Mouse (Mus musculus) G1E-ER4 (cell line): ENCODE measurements around the gene Paxip1. TPM values are rescaled to one million over a fixed set of nuclear protein-coding genes. Genes with fewer than 3 reads are reported as not detected.

ENCODE experiments used
- GATA1 ChIP-seq: IDR thresholded peaks from one replicate; pipeline ENCODE4 v1.8.0; 2012; ENCODE audit warnings: low read length, inconsistent platforms
- polyA plus RNA-seq: library from polyadenylated mRNA; stranded (reverse); fragments of >175 nt; gene quantifications from 2 replicates; pipeline ENCODE4 v1.2.3, GENCODE M21; 2012

The Paxip1 gene
- polyA plus RNA-seq: 30.5 and 30.7 TPM in 2 replicates

DNA sequence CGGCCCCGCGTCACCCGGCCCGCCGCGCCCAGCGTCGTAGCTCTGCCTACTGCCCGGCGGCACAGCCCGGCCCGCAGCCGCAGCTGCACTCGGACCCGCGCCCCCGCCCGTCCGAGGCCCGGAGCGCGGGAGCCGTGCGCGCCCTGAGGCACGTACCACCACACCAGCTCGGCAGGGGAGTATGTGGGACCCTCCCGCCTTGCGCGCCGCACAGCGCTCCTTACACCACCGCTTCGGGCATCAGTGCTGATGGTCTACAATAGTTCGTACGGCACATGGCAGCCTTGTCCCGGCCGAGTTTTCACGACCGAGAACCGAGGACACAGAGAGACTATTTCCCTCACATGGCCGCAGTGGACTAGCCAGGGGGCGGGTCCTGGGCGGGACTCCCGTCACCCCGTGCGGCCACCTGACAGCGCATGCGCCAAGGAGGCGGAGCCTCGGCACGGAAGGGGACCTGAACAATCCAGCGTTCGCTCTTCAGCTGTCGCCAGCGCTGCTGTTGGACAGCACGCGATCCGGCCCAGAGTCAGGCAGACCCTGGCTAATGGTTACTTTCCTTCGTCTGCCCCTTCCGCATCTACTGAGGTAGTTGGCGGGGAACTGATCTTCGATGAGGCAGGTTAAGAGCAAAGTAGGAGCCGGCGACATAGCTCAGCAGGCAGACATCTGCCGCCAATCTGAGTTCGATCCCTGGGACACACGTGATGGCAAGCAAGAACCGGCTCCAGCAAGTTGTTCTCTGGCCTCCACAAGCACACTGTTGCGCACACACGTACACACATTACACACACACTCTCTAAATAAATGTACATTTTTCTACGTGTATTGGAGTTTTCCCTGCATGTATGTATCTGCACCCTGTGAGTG lies at the start of gene Paxip1:
Paxip1 (minus strand) TSS at position 389 of the 870 bp plus-strand sequence.
- TF ChIP-seq GATA1: no peak

DNA sequence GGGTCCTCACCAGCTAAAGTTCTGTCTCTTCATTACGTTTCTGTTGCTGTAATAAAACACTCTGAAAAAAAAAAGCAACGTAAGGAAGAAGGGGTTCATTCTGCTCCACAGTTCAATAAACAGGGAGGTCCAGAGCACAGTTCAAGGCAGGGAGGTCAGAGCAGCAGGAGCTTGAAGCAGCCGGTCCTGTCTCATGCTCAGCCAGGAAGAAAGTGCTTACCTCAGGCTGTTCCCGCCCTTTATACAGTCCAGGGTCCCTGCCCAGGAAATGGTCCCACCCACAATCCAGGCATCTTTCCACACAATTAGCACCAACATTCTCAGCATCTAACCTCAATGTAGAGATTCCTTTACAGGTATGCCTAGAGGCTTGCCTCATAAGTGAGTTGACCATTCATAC lies 46.6 kb upstream of the Paxip1 start:
- TF ChIP-seq GATA1: no peak

DNA sequence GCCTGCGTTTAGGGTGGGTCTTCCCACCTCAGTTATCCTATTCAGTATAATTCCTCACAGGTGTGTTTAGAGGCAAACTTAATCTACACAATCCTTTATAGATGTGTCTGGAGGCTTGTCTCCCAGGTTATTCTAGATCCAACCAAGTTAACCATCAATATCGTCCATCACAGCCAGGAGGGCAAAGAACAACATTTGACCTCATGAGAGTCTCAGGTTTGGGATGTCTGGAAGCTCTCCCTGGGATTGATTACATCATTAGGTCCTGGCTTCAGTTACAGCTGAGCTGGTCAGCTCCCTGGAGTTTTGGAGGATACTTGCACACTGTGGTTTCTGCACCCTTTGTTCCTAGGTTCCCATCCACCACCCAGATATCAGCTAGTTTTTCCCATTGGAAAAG lies 43.6 kb upstream of the Paxip1 start:
- no peak for TF ChIP-seq GATA1

DNA sequence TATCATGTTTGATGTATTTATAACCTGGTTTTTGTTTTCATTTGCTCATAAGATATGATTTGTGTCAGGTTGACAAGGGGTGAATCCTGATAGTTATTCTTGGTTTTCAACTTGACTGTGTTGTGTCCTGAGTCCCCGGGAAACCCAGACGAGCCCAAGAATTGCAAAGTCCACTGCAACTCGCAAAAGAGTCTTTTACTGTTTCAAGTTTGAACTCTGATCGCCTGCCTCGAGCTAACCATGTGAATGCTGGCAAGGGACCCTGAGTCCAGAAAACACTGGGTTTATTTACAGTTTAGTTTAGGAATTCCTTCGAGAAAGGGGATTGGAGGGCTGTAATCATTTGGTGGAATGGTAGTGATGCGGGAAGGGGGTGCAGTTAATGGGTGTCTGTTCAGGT lies 36.5 kb upstream of the Paxip1 start:
- no peak for TF ChIP-seq GATA1

DNA sequence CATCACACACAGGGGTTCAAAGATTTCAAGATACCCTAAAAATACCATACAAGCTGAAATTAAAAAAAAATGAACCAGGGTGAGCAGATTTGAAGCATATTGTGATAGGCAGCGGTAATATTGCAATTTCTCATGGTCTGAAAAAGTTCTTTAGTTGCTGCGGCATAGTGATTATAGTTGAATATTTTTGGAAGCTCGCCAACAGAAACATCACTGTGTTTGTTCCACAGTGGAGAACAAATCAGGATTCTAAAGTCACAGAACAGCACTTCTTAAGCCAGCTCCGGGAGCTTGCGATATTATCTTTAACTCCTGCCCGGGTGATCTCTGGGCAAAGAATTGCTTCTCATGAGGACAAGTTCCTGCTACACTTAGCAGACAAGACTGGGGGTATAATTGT lies 29.7 kb upstream of the Paxip1 start:
- TF ChIP-seq GATA1: no peak

DNA sequence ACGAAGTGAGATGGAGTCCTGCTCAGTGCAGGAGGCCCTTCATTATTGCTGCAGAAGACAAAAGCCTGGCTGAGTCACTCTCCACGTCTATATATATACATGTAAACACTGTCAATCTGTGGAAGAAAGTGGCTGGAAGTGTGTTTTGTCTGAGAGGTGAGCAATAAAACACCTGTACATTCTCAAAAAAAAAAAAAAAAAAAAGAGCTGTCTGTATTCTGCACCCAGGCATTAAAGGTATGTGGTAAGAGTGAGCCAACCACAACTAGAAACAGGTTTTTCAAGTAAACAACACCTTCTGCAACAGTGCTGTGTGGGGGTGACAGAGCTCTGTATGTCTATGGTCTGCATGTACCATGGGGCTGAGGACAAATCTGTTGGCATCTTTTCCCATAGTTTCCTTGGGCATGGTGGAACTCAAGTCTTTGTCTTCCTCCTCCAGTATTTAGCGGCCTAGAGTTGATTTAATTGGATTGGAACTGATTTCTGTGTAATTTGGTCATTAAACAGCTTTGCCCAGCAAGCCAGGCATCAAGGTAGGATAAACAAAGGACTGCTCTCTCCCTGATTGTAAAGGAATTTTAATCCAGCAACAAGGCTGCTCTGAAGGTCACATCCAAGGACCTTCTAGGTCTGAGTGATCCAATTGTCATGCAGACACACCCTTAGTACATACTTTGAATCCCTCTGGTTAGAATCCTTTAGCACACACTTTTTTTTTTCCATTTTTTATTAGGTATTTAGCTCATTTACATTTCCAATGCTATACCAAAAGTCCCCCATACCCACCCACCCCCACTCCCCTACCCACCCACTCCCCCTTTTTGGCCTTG lies 27.6 kb upstream of the Paxip1 start:
- TF ChIP-seq GATA1: no peak

DNA sequence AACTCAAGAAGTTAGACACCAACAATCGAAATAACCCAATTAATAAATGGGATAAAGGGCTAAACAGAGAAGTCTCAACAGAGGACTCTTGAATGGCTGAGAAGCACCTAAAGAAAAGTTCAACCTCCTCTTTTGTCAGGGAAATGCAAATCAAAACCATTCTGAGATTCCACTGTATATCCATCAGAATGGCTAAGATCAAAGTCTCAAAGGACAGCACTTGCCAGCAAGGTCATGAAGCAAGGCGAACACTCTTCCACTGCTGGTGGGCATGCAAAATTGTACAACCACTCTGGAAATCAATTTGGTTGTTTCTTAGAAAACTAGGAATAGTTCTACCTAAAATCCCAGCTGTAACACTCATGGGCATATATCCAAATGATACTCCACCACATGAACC lies 22.8 kb upstream of the Paxip1 start:
- no peak for TF ChIP-seq GATA1

DNA sequence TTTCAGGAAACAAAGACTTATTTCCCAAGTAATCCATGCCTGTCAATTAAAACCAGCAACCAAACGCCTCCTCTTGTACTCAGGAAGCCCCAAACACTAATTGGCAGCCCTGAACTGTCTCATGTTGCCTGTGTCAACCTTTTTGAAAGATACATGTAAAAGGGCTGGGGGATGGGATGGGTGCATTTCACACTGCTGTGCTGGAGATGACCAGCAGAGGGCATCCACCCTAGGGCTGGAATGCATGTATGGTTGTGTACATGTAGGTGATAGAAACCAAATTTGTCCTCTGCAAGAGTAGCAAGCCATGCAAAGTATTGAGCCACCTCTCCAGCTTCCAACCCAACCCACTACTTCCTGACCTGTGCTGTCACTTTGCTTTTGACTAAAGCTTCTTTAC lies 2.4 kb upstream of the Paxip1 start:
- TF ChIP-seq GATA1: no peak

DNA sequence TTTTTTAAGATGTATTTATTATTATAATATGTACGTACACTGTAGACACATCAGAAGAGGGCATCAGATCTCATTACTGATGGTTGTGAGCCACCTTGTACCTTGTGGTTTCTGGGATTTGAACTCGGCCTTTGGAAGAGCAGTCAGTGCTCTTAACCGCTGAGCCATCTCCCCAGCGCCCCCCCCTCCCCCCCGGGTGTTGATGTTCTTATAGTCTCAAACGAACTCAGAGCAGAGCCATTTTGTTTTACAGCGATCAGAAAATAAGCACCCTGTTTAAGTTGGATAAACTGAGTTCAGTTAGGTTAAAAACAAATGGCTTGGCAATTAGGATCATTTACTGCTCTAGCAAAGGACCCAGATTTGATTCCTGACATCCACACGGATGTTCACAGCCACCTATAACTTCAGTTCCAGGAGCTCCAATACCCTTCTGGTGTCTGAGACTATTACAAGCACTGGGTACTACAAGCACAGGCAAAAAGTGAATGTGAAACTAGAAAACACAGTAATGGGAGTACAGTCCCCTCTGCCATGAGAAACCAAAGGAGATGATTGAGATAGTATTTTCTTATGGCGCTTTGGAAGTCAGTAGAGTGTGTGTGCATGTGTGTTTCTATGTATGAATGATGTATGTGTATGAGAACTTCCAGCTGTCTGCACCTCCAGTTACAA lies 1.2 kb upstream of the Paxip1 start:
- TF ChIP-seq GATA1: no peak

DNA sequence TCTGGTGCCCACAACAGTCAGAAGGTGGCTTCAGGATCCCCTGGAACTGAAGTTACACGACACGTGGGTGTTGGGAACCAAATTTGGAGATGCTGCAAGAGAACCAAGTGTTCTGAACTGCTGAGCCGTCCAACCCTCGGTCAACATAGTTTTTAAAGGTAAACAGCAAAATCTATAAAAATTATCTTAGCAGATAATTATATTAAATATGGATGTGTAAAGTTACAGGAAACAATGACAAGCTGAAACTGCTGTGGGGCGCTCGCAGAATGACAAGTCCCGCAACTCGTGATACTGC lies 631 bp upstream of the Paxip1 start:
- TF ChIP-seq GATA1: no peak

DNA sequence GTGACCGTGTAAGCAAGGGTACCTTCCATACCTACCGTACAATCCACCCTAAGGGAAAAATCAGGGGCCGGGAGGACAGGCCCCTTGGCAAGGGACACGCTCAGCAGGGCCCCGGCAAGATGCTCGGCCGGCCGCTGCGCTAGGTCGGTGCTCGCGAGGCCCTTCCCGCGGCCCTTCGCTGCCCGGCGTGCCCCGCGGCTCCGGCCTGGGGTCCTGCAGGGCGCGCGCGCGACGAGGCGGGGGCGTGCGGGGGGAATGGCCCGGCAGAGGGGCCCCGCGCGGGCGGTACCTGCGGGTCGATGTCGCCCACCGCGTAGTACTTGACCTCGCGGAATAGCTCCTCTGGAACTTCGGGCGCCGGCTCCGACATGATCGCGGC lies 592 bp downstream of the Paxip1 start:
- TF ChIP-seq GATA1: no peak

DNA sequence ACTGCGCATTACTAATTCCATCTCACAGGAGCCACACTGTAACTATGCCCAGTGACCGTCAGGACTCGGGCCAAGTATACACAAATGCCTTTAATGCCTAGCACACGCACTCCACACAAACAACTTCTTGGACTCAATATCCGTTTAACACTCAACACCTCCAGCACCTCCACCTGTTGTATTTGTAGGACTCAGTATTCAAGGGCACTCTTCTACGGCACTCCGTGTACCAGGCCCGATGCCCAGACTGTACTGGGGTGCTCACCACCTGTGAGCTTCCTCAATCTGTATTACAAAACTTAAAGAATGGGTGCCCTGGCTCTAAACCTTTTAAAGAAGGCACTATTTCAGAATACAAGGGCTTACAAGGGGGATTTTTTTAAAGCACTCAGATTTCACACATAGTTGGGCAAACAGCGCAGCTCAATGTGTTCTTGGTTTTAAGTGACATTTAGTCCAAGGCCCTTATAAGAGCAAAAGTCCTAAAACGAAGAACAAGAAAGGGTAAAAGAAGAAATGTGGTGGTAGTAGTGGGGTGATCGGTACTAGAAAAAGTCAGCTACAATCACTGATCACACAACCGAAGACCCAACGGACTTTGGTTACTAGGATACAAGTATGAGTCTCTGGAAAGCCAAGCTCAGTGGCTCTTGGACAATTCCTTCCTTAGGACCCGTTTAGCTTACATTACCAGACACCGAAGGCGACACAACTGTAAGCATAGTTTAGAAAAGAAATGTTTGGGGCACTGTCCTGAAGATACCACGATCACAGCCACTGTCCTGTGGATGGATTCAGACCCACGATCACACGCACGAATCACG lies 1.2 kb downstream of the Paxip1 start:
- no peak for TF ChIP-seq GATA1

DNA sequence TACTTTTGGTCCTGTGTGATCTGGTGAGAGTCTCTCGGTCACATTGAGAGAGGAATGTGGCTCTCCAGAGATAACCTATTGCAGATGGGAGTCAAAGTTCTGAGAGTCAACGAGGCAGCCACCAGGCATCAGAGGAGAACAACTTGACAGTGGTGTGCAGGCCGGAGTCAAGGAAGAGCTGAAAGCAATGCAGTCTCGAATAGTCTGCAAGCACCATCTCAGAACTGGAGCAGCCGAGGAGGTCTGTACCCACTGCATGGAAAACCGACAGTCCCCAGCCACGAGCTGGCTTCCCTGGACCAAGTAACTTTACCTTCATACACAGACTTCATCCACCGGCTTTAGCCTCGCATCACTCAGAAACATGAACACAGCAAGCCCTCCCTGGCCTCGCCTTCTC lies 1.9 kb downstream of the Paxip1 start:
- no peak for TF ChIP-seq GATA1

DNA sequence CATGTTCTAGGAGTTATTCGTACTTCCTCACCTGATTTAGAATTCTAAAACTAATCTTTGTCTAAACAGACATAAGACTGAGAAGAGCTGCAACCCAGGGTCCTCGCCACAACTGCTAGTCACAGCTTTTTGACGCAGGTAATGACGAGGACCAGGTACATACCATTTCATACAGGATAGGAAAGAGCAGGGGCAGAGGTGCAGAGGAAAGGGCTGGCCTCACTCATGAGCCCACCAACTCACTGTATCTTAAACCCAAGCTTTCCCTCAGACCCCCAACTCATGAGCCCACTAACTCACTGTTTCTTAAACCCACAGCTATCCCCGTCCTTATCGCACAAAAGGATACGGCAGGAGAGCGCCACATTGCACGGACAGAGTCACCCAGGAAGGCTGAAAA lies 8.1 kb downstream of the Paxip1 start:
- TF ChIP-seq GATA1: no peak

DNA sequence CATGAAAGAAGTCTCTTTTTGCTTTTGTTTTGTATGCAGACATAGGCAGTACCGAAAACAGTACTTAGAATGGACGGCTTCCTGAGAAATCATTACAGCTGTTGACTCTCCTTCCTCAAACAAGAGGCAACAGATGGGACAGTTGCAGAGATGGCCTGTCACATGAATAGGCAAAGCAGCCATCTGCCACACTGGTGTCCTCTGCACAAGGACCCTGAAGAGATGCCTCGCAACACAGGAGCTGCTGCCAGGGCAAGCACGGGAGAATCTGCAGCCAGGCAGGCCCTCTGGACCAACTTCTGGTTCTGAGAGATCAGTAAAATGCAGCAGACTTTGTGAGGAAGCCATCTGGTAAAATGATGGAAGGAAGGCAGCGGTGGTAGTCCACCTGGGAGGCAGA lies 23.5 kb downstream of the Paxip1 start:
- no peak for TF ChIP-seq GATA1
